Mouse (Mus musculus): ENCODE measurements around the gene AW209491.

DNA sequence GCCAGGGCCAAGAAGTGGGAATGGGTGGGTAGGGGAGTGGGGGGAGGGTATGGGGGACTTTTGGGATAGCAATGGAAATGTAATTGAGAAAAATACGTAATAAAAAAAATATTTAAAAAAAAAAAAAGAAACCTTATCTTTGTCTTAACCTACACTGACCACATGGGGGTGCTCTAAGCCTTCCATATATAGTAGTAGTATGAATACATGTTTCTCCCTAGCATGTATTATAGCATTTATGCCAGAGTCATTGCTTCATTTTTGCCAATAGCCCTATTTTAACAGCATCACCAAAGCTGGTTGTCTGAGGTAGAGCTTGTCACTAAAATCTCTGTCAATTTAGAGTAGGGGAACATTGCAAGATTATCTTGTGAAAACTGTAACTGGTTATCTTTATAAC is 19.3 kb downstream of the AW209491 start:
- TF ChIP-seq CTCF (IDR thresholded peaks at IDR 0.05; ENCODE audit: low read depth, low read length) (no peak), POLR2A (IDR thresholded peaks at IDR 0.05; ENCODE audit: borderline replicate concordance, low read depth, low read length) (no peak)

All from bone marrow macrophage, adult 2 months (primary cell).